Mouse (Mus musculus): ENCODE measurements around the gene Col4a3bp.

DNA sequence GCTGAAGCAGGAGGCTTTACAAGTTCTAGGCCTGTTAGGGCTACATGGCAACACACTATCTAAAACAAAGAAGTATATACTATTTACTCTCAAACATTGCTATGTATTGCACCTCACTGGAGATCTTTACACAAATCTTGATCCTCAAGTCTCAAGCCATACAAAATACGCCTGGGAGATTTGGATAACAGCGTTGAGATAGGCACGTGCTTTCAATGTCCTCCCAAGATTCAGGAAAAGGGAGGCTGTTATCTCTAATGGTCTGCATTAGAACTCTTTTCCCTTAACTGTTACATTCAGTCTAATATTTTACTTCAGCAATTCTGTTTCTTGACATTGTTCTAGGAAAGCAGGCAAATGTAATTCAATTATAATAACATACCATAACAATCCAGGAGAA is 15.4 kb upstream of the Col4a3bp start:
- TF ChIP-seq MAX (IDR thresholded peaks at IDR 0.05; ENCODE audit: low read length) (no peak), BHLHE40 (IDR thresholded peaks at IDR 0.05; ENCODE audit: low read depth, low read length) (no peak), USF1 (IDR thresholded peaks at IDR 0.05; ENCODE audit: low read depth, low read length) (no peak)

Measured in CH12.LX (cell line).